Mouse (Mus musculus): ENCODE measurements around the gene Rnf212b.

DNA sequence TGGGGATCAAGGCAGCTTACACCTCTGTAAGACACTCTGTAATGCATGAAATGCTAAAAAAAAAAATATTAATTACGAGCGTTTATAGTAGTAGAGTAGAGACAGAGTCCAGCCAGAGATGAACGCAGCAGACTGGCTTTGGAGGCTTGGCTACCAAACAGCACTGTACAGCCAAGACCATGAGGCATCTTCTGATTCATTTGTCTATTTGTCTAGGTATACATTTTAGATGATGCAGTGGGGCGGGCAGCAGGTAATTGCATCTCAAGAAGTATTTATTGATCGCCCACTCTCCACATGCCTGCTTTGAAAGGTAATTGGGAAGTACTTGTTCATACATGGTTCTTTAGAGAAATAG lies 44.9 kb upstream of the Rnf212b start:
- TF ChIP-seq CTCF (IDR thresholded peaks at IDR 0.05; ENCODE audit: low read depth, low read length) (no peak), POLR2A (IDR thresholded peaks at IDR 0.05; ENCODE audit: borderline replicate concordance, low read depth, low read length) (no peak)

All from bone marrow macrophage, adult 2 months (primary cell).